Mouse (Mus musculus) embryonic facial prominence, embryonic 14.5 days (tissue): Measurements from ENCODE around the gene Got1. TPM values are rescaled to one million over a fixed set of nuclear protein-coding genes. Genes with fewer than 3 reads are reported as not detected.
A peak's percentile ranks its signal among the peaks of the same experiment; 100 is the strongest.

Source experiments
- ATAC-seq: fragments of 200-750 bp; cut with Nextera tagmentation; 2 replicates; pipeline ENCODE4 v1.8.0; 2017; ENCODE audit warnings: low read depth, moderate number of reproducible peaks, moderate TSS enrichment
- DNase-seq: peaks from one replicate; pipeline ENCODE4 v3.0.0-alpha.2; 2015; ENCODE audit warnings: low spot score
- H3K27ac ChIP-seq: fragments of 300-500 bp; sonication (generic); replicated peaks from 2 replicates; pipeline ENCODE4 v1.5.1; 2014; ENCODE audit warnings: low read depth, mild to moderate bottlenecking, low read length, moderate library complexity
- H3K27me3 ChIP-seq: fragments of 300-500 bp; sonication (generic); replicated peaks from 2 replicates; pipeline ENCODE4 v1.6.1; 2014; ENCODE audit warnings: low read length; ENCODE audit not compliant: control insufficient read depth, insufficient read depth
- H3K36me3 ChIP-seq: fragments of 300-500 bp; sonication (generic); 2 replicates; pipeline ENCODE4 v1.6.1; 2014; ENCODE audit warnings: low read length, mixed read lengths; ENCODE audit not compliant: control insufficient read depth, insufficient read depth
- H3K4me1 ChIP-seq: fragments of 300-500 bp; sonication (generic); 2 replicates; pipeline ENCODE4 v1.6.1; 2014; ENCODE audit warnings: antibody characterized with exemption, low read length; ENCODE audit not compliant: control insufficient read depth, insufficient read depth
- H3K4me2 ChIP-seq: fragments of 300-500 bp; sonication (generic); 2 replicates; pipeline ENCODE4 v1.6.1; 2014; ENCODE audit warnings: low read depth, mild to moderate bottlenecking, low read length, moderate library complexity, mixed read lengths
- H3K4me3 ChIP-seq: fragments of 300-500 bp; sonication (generic); 2 replicates; pipeline ENCODE4 v1.5.1; 2014; ENCODE audit warnings: low read depth, mild to moderate bottlenecking, low read length
- H3K9ac ChIP-seq: fragments of 300-500 bp; sonication (generic); 2 replicates; pipeline ENCODE4 v1.6.1; 2014; ENCODE audit warnings: low read depth, mild to moderate bottlenecking, low read length, moderate library complexity, mixed read lengths
- H3K9me3 ChIP-seq: fragments of 300-500 bp; sonication (generic); 2 replicates; pipeline ENCODE4 v1.6.1; 2016; ENCODE audit warnings: low read length; ENCODE audit not compliant: control insufficient read depth
- WGBS: fragments of 180-500 bp; shearing (Covaris S2); extraction: QIAGEN DNeasy Blood & Tissue Kit; methylation state at CpG from one replicate; pipeline ENCODE4 v1.1.7; 2014; 5-methylcytosine and 5-hydroxymethylcytosine counted together
- polyA plus RNA-seq: library from polyadenylated mRNA; unstranded; fragments of >200 nt; fragmentation: Nextera tagmentation; extraction: Ambion mirVana; gene quantifications from 2 replicates; pipeline ENCODE4 v1.2.1, GENCODE M21; 2014

The Got1 gene
- 33.1 and 34.4 TPM in 2 replicates for polyA plus RNA-seq

GRCm38 (mm10) chr19:43524187-43525103 is at the start of gene Got1:
Gene Got1, minus strand, starts transcription at chr19:43524605.
- DNase-seq, result peak; percentile 99

GRCm38 (mm10) chr19:43570831-43571790 is 46.7 kb upstream of the Got1 start:
- DNase-seq (peak; percentile 91), ATAC-seq (peak; percentile 82)
- Histone ChIP-seq H3K36me3 (no peaks in the 10 kb centered on the region), H3K27ac (no peak overlapping the region), H3K9me3 (no peaks in the 10 kb centered on the region), H3K4me2 (peak overlapping the region; percentile 49), H3K4me1 (no peaks in the 10 kb centered on the region), H3K27me3 (peaks cover 58% of the 10 kb centered on the region), H3K9ac (no peak overlapping the region), H3K4me3 (peak overlapping the region; percentile 29)
- WGBS, result 14% methylated on average over 32 of the region's 32 CpGs

More at GRCm38 (mm10) chr19:43524187-43525103, at the start of gene Got1:
- Histone ChIP-seq H3K4me1 (peaks cover 14% of the 10 kb centered on the region), H3K4me2 (peak within 1 kb of the TSS; percentile 91), H3K9ac (peak within 1 kb of the TSS; percentile 79), H3K9me3 (no peaks in the 10 kb centered on the region), H3K27ac (peak within 1 kb of the TSS; percentile 63; the same call in 1 of the 2 replicates), H3K4me3 (peak within 1 kb of the TSS; percentile 72), H3K27me3 (no peaks in the 10 kb centered on the region), H3K36me3 (no peaks in the 10 kb centered on the region)
- WGBS, result under 1% methylated on average over 47 of the region's 58 CpGs
- ATAC-seq, result peak; percentile 99

GRCm38 (mm10) chr19:43569133-43569532 is 44.7 kb upstream of the Got1 start:
- WGBS, result 40% methylated on average over 6 of the region's 6 CpGs
- no peak overlapping the region for H3K27ac ChIP-seq
- no peaks in the 10 kb centered on the region for H3K9me3 ChIP-seq
- H3K4me2 ChIP-seq, result no peak overlapping the region
- no peak overlapping the region for H3K4me3 ChIP-seq
- H3K27me3 ChIP-seq, result peaks cover 55% of the 10 kb centered on the region
- DNase-seq (no peak), ATAC-seq (no peak)
- no peaks in the 10 kb centered on the region for H3K36me3 ChIP-seq
- no peak overlapping the region for H3K9ac ChIP-seq
- no peaks in the 10 kb centered on the region for H3K4me1 ChIP-seq

- ATAC-seq, result no peak
Measured at GRCm38 (mm10) chr19:43568298-43568697, 43.9 kb upstream of the Got1 start.

GRCm38 (mm10) chr19:43563166-43563565 is 38.8 kb upstream of the Got1 start:
- peak; percentile 12 for DNase-seq
- ATAC-seq, result no peak
- no peaks in the 10 kb centered on the region for H3K4me1 ChIP-seq
- H3K36me3 ChIP-seq, result no peaks in the 10 kb centered on the region
- H3K9ac ChIP-seq, result no peak overlapping the region
- H3K27me3 ChIP-seq, result peaks cover 4% of the 10 kb centered on the region; the same call in 1 of the 2 replicates
- H3K27ac ChIP-seq, result no peak overlapping the region
- H3K4me2 ChIP-seq, result no peak overlapping the region
- no peaks in the 10 kb centered on the region for H3K9me3 ChIP-seq
- no peak overlapping the region for H3K4me3 ChIP-seq
- 65% methylated on average over 5 of the region's 5 CpGs for WGBS

More at GRCm38 (mm10) chr19:43568298-43568697, 43.9 kb upstream of the Got1 start:
- 43% methylated on average over 9 of the region's 9 CpGs for WGBS
- DNase-seq, result no peak
- no peaks in the 10 kb centered on the region for H3K36me3 ChIP-seq
- no peak overlapping the region for H3K4me2 ChIP-seq
- H3K9me3 ChIP-seq, result no peaks in the 10 kb centered on the region
- no peaks in the 10 kb centered on the region for H3K4me1 ChIP-seq
- peaks cover 46% of the 10 kb centered on the region for H3K27me3 ChIP-seq
- H3K27ac ChIP-seq, result no peak overlapping the region
- H3K9ac ChIP-seq, result no peak overlapping the region
- H3K4me3 ChIP-seq, result no peak overlapping the region

- Histone ChIP-seq H3K9ac (no peak overlapping the region), H3K27me3 (no peaks in the 10 kb centered on the region), H3K4me3 (no peak overlapping the region), H3K27ac (no peak overlapping the region), H3K4me2 (no peak overlapping the region), H3K9me3 (no peaks in the 10 kb centered on the region), H3K4me1 (no peaks in the 10 kb centered on the region), H3K36me3 (no peaks in the 10 kb centered on the region)
- DNase-seq (no peak), ATAC-seq (no peak)
- 90% methylated on average over 4 of the region's 4 CpGs for WGBS
Measured at GRCm38 (mm10) chr19:43561841-43562240, 37.4 kb upstream of the Got1 start.

- Histone ChIP-seq H3K27me3 (no peaks in the 10 kb centered on the region), H3K9ac (no peak overlapping the region), H3K4me3 (no peak overlapping the region), H3K4me2 (no peak overlapping the region), H3K36me3 (no peaks in the 10 kb centered on the region), H3K27ac (no peak overlapping the region), H3K9me3 (no peaks in the 10 kb centered on the region), H3K4me1 (no peaks in the 10 kb centered on the region)
- WGBS, result 72% methylated on average over 2 of the region's 2 CpGs
- no peak for ATAC-seq
- no peak for DNase-seq
Measured at GRCm38 (mm10) chr19:43560244-43560643, 35.8 kb upstream of the Got1 start.

GRCm38 (mm10) chr19:43551493-43551890 is 27.1 kb upstream of the Got1 start:
- Histone ChIP-seq H3K36me3 (no peaks in the 10 kb centered on the region), H3K9me3 (no peaks in the 10 kb centered on the region), H3K4me2 (no peak overlapping the region), H3K27me3 (peaks cover 16% of the 10 kb centered on the region; the same call in 1 of the 2 replicates), H3K4me3 (no peak overlapping the region), H3K4me1 (peaks cover 2% of the 10 kb centered on the region), H3K9ac (no peak overlapping the region), H3K27ac (no peak overlapping the region)
- DNase-seq (no peak), ATAC-seq (no peak)
- WGBS, result 50% methylated on average over 6 of the region's 6 CpGs
